Mouse (Mus musculus) neural tube, embryonic 15.5 days (tissue): ENCODE measurements around the gene Taar8b. TPM values are rescaled to one million over a fixed set of nuclear protein-coding genes. Genes with fewer than 3 reads are reported as not detected.

Source experiments
- polyA plus RNA-seq: library from polyadenylated mRNA; unstranded; fragments of >200 nt; fragmentation: Nextera tagmentation; extraction: Ambion mirVana; gene quantifications from 2 replicates; pipeline ENCODE4 v1.2.1, GENCODE M21; 2015

Taar8b gene
- polyA plus RNA-seq, 1 experiment from 2014 or later, result not detected

Other genes with a start within 250 kb of the Taar8b start
- not detected in 2 replicates for gene Vnn3, start 240.8 kb downstream of the Taar8b start, polyA plus RNA-seq
- gene Vnn1, start 197.6 kb downstream of the Taar8b start, polyA plus RNA-seq, result 0.32 and 0.61 TPM in 2 replicates
- gene Taar1, start 171.9 kb downstream of the Taar8b start, polyA plus RNA-seq, result not detected in 2 replicates
- gene Taar2, start 153.7 kb downstream of the Taar8b start, polyA plus RNA-seq, result not detected in 2 replicates
- gene Taar3, start 142.7 kb downstream of the Taar8b start, polyA plus RNA-seq, result not detected in 2 replicates
- not detected in 2 replicates for gene Taar4, start 131.8 kb downstream of the Taar8b start, polyA plus RNA-seq
- 0.18 TPM in 1 of 2 replicates, not detected in the other for gene Taar5, start 121.6 kb downstream of the Taar8b start, polyA plus RNA-seq
- not detected in 2 replicates for gene Taar6, start 106.6 kb downstream of the Taar8b start, polyA plus RNA-seq
- gene Taar7a, start 98.8 kb downstream of the Taar8b start, polyA plus RNA-seq, result not detected in 2 replicates
- gene Taar7b, start 92.4 kb downstream of the Taar8b start, polyA plus RNA-seq, result not detected in 2 replicates
- not detected in 2 replicates for gene Taar7d, start 65.1 kb downstream of the Taar8b start, polyA plus RNA-seq
- not detected in 2 replicates for gene Taar7e, start 54.7 kb downstream of the Taar8b start, polyA plus RNA-seq
- gene Taar7f, start 42.8 kb downstream of the Taar8b start, polyA plus RNA-seq, result not detected in 2 replicates
- not detected in 2 replicates for gene Taar8a, start 15.8 kb downstream of the Taar8b start, polyA plus RNA-seq
- gene Taar8c, start 9.6 kb upstream of the Taar8b start, polyA plus RNA-seq, result not detected in 2 replicates
- gene Taar9, start 17.2 kb upstream of the Taar8b start, polyA plus RNA-seq, result not detected in 2 replicates
- 280 and 309 TPM in 2 replicates for gene Stx7, start 57.0 kb upstream of the Taar8b start, polyA plus RNA-seq
- gene Moxd1, start 131.2 kb upstream of the Taar8b start, polyA plus RNA-seq, result 8.6 and 9.0 TPM in 2 replicates